Mouse (Mus musculus) WW6 (cell line): ENCODE measurements around the gene Etv6.
A peak's percentile ranks its signal among the peaks of the same experiment; 100 is the strongest.
"Not testable (repeated sequence)": the region's sequence is repeated elsewhere in the genome, so short reads cannot be mapped to it uniquely, and the experiment has no call there.

Experiments used
- DNase-seq: peaks from one replicate; pipeline ENCODE4 v3.0.0-alpha.2; 2013; ENCODE audit warnings: low read depth, low spot score

Etv6 gene

GRCm38 (mm10) chr6:134035490-134036405, at the start of gene Etv6:
Gene Etv6, plus strand, starts transcription at chr6:134035700.
- DNase-seq = peak; percentile 59

DNA sequence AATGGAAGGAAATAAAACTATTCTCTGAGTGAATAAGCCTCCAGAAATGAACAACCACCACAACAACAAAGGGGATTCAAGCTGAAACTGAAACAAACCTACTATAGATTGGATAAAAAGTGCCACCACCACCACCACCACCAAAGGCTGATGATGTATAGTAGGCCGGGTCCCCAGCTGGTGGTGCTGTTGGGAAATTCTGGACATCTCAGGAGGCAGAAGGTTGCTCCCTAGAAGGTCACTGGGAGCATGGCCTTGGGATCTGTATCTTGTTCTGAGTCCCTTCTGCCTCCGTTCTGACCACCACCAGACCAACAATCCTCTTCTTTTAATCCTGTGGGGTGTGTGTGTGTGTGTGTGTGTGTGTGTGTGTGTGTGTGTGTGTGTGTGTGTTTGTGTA, 49.3 kb upstream of the Etv6 start:
- DNase-seq = no peak

GRCm38 (mm10) chr6:133987068-133987591, 48.4 kb upstream of the Etv6 start:
- DNase-seq = no peak

GRCm38 (mm10) chr6:133988011-133988410, 47.5 kb upstream of the Etv6 start:
- DNase-seq = no peak

- DNase-seq = no peak
These were observed 38.0 kb upstream of the Etv6 start for GRCm38 (mm10) chr6:133997461-133997860.

- DNase-seq = no peak
These were observed 37.6 kb upstream of the Etv6 start for GRCm38 (mm10) chr6:133997935-133998334.

DNA sequence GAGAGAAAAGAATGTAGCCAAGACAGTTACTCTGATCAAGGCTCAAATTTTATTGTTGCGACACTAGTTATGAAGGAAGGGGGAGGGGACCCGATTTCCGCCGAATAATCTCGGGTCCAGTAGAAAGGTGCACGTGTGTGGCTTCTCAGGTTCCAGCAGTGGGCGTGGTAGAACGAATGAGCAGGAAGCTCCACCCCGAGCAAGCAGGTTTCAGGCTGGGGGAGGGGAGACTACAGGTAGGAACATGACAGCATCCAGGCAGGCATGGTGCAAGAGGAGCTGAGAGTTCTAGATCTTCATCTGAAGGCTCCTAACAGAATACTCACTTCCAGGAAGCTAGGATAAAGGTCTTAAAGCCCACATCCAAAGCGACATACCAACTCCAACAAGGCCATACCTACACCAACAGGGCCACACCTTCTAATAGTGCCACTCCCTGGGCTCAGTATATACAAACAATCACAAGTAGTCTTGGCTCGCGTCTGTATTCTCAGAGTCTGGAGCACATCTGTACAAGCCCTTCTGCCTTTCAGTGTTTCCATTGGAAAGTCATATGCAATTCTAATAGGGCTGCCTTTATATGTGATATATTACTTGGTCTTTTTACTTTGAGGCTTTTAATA, 20.9 kb upstream of the Etv6 start:
- not testable (repeated sequence) for DNase-seq

DNA sequence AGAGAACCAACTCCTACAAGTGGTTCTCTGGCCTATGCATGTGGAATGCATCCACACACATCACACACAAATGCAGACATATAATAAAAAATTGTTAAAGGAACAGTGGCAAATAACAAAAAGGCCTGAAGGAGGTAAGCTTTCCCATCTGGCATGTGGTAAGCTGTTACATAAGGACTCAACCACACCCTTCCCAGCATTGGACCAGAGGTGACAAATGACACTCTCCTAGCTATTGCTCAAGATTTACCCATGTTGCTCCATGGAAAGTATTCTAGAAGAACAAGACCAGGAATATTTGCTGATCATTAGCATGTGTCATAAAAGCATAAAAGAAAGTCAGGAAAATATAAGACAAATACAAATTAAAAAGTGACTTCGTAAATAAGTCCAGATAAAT, 16.7 kb upstream of the Etv6 start:
- no peak for DNase-seq

GRCm38 (mm10) chr6:134020821-134021220, 14.7 kb upstream of the Etv6 start:
- DNase-seq = no peak

- no peak for DNase-seq
These were observed 9.2 kb upstream of the Etv6 start for GRCm38 (mm10) chr6:134026264-134026663.

DNA sequence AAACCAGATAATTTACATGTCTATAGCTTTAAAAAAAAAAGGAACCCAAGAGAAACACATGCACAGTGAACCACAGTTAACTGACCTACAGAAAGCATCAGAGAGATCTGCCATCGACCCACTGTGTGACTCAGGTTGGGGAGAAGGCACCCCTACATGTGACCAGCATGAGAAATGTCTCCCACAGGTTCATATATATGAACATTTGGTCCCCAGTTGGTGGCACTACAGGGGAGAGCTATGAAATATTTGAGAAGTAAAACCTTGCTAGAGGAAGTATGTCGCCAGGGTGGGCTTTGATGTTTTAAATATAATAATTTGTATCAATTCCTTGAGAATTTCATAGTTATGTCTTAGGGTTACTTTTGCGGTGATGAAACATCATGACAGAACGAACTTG, 8.5 kb upstream of the Etv6 start:
- no peak for DNase-seq

DNA sequence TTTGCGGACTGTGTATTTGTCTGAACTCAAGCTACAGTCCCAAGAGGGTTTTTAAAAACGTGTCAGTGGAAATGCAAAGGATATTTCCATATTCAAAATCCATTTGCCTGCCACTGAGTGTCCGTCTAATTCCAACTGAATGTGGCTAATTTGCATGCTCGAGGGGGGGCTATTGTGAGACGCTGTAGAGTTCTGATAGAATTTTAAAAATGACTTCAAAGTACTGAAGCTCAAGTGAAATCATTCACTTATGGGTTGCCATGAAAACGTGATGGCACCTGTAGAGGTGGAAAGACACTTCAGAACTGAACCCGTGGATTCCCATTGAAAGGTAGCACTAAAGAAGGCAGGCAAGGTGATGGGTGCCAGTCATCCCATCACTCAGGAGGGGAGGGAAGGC, 3.0 kb upstream of the Etv6 start:
- DNase-seq = no peak

GRCm38 (mm10) chr6:134034436-134034835, 1.1 kb upstream of the Etv6 start:
- DNase-seq = no peak

- DNase-seq = peak; percentile 83
These were observed 503 bp upstream of the Etv6 start for GRCm38 (mm10) chr6:134034904-134035489.

- DNase-seq = no peak
These were observed 1.0 kb downstream of the Etv6 start for GRCm38 (mm10) chr6:134036491-134036911.

GRCm38 (mm10) chr6:134036951-134037431, 1.5 kb downstream of the Etv6 start:
- no peak for DNase-seq

DNA sequence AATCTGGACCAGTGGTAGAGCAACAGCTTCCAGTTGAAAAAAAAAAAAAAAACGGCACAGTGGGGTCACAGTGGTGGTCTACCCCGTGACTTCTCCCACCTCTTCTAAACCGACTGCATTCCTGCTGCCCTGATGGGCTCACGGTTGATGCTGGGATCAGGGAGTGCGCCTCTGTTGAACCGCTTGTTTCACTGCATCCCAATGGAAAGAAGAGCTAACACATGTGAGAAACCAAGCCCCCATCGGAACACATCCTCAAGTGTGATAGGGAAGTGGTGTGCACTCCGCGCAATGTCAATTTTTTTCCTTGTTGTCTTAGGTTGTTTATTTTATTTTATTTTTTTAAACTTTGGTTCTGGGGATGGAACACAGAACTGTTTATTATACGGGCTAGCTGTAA, 2.5 kb downstream of the Etv6 start:
- no peak for DNase-seq

- no peak for DNase-seq
These were observed 3.4 kb downstream of the Etv6 start for GRCm38 (mm10) chr6:134038881-134039280.

- DNase-seq = no peak
These were observed 3.9 kb downstream of the Etv6 start for GRCm38 (mm10) chr6:134039351-134039750.

DNA sequence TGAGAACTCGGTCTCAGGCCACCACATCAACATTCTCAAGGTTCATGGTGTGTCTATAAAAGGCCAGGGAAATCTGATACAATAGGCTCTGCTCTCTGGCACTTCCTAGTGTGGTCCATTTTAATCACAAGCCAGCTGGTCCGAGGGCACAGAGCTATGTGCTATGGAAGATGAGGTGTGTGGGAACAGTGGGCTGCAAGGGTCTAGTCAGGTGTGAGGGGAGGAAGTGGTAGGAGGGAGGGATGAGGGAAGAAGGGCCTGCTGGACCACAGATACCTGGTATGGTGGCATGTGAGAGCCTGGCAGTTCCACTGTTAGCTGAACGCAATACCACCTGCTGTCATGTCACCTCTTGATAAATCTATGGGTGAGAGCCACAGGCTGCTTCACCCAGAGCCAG, 4.8 kb downstream of the Etv6 start:
- DNase-seq = no peak

GRCm38 (mm10) chr6:134041286-134041685, 5.8 kb downstream of the Etv6 start:
- DNase-seq = no peak

- DNase-seq = no peak
These were observed 6.4 kb downstream of the Etv6 start for GRCm38 (mm10) chr6:134041916-134042315.
